Mouse (Mus musculus): Measurements from ENCODE around the gene Tbx10.
"Not testable (repeated sequence)": the region's sequence is repeated elsewhere in the genome, so short reads cannot be mapped to it uniquely, and the experiment has no call there.

Gene Tbx10

DNA sequence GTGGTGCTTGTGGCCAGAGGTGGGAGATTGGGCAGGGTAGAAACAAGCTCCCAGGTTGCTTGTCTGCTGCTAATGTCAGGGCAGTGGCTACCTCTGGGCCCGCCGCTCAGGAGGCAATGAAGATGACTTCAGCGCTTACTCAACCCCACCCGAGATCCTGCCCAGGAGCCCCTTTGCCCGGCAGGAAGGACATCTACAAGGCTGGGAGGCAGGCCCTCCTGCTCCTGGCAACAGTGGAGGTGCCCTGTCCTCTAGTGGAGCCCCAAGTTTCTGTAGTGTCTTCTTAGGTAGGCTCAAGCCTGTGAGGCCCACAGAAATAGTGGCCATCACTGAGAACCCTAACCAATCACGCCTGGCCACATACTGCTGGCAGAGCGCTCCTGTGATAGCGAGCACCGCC, 12.5 kb downstream of the Tbx10 start:
- DNase-seq: no peak

DNA sequence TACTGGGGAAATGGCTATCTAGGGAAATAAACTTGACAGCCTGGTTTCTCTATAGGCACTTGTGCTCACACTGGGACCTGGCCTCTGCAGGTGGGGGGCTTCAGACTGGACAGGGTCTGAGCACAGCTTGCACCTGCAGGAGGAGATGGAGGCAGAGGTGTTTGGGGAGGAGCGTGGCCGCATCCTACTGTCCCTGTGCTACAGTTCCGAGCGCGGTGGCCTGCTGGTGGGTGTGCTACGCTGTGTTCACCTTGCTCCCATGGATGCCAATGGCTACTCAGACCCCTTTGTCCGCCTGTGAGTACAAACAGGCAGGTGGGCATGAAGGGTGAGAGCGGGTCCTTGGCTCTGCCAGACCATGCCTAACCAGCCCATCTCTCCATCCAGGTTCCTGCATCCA, 13.4 kb downstream of the Tbx10 start:
- no peak for DNase-seq

DNA sequence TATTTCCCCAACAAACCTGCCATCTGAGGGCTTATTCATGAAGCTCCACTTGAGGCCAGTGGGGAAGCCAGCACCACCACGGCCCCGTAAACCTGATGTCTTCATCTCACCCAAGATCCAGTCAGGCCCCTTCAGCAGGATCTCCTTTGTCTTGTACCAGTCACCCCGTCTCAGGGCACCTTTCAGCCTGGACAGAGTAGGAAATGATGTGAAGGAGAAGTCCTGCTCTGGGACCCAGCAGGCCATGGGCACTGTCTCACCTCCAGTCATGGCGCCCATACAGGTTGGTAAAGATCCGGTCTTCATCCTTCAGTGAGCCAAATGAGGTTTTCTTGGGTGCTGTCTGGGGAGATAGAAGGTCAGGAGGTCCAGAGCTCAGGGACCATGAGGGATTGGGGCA, 18.5 kb downstream of the Tbx10 start:
- DNase-seq: no peak

DNA sequence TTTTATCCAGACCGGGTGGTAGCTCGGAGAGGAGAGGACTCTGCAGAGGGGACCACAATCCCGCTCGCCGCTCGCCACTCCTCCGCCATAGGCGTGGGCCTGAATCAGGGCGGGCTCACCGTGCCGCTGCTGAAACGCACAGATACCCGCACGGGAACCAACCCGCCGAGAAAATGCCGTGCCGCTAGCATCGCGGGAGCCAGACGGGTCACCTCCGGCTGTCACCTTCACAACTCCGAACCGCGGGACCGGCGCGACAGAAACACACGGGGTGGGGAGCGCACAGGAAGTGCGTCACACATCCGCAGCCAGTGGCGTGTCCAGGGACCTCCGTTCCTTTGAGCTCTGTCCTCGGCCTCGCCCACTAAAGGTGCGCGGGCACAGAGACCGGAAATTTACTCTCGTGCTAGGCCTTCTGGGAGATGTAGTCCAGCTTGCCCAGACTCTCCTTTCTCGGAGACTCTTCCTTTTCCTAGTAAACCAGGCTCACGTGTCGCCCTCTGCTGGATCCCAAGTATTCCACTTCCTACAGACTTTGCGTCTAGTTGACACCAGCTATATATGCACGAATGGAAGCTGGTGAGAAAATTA, 20.0 kb downstream of the Tbx10 start, which contains the start of gene Ndufv1:
Gene Ndufv1, minus strand, starts transcription at position 375 of the 591 bp plus-strand sequence.
- peak; percentile 87 to 90 for DNase-seq

DNA sequence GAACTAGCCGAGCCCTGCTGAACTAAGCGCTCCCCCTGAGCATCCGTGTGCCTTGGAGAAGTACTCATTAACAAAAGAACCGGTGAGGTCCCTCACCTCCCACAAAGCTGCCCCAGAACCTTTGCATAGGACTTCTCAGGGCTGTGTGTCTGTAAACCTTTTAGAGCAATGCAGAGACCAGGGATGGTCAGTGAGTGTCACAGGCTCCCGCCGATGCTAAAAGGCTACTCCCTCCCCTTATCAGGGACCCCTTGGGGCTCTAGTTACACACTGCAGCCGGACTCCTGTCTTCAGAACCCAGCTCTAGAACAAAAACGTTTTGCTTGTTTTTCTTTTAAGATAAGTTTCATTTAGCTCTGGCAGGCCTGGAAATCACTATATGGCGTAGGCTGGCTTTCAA, 20.5 kb downstream of the Tbx10 start:
- DNase-seq: no peak

DNA sequence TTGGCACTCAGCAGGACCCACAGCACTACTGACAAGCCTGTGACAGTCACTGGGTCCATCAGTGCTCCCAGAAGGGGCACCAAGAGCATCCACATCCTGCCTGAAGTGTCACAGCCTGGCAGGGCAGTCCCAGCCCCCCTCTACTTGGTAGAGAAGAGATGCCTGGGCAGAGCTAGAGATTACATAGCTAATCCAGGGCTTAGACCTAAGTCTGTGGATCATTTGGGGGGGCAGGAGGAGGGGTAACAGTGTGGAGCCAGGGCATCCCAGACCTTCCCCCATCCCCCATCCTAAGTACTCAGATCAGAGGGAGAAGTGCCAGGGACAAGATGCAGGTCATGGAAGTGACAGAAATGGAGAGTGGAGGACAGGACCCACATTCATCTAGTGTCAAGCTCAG, 22.2 kb downstream of the Tbx10 start:
- no peak for DNase-seq

DNA sequence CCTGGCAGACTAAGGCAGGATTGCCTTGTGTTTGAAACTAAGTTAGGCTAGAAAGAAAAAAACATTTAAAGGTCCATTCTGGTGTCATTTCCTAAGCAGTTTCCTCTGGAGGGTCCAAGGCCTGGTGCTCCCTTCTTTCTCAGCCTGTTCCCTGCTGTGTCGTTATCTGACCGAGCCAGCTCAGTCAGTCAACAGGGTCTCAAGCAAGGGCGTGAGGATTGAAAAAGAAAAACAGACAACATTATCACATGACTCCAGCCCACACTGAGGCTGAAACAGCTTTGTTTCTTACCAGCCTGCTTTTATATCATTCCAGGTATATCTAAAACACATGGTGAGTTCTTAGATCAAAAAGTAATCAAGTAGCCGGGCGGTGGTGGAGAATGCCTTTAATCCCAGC, 23.1 kb downstream of the Tbx10 start:
- DNase-seq: no peak

DNA sequence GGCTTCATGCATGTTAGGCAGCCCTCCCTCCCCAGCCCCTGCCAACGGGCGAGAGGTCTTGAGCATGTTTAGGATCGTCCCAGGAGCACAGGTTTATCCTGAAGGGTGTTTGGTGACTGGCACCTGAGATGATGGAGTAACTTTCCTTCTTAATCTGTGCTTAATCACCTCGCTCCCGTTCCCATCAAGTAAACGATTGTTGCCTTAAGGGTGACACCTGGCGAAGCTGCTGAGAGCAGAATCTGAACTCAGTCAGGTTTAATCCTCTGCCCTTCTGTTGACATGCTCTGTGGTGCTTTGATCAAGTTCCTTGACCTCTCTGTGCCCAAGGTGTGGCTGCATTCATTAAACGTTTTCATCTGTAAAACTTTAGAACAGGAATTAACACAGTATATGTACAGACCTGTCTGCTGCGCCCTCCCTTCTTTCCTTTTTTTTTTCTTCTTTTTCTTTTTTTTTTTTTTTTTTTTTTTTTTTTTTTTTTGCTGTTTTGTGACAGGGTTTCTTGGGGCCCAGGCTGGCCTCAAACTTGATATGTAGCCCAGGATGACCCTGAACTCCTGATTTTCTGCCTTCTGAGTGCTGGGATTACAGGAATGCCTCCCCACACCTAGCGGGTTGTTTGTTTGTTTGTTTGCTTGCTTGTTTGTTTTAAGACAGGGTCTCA, 25.5 kb downstream of the Tbx10 start:
- DNase-seq: no peak

DNA sequence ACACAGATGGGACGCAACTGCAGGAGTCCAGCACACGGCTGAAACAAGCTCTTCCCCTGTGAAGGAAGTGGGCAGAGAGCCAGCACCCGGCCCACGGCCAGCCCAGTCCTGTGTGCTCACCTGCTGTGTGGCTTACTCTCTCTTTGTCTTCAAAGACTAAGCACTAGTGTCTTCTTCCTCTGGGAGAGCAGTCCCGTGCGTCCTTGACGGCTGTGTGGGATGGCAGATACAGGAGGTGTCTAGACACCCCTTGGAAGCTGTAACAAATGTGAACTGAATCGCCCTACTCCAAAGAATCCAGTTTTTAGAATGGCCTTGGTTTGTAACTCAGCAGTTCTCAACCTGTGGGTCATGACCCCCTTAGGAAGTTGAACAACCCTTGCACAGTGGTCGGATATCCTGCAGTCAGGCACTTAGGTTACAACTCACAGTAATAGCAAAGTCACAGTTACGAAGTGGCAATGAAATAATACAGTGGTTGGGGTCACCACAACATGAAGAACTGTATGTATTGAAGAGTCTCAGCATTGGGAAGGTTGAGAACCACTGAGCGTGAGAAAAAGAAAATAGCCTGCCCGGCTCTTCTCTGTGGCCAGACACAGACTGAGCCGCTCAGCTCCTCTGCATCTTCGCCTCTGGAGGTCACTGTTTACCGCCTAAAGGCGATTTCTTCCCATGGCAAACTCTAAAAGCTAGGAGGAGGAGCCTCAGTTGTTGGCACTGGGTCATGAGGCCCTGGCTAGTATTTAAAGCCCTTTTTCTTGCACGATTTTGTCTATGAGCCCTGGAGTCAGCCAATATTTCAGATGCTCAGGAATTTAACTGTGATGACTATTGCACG, 26.4 kb downstream of the Tbx10 start:
- peak; percentile 44 to 60 for DNase-seq

DNA sequence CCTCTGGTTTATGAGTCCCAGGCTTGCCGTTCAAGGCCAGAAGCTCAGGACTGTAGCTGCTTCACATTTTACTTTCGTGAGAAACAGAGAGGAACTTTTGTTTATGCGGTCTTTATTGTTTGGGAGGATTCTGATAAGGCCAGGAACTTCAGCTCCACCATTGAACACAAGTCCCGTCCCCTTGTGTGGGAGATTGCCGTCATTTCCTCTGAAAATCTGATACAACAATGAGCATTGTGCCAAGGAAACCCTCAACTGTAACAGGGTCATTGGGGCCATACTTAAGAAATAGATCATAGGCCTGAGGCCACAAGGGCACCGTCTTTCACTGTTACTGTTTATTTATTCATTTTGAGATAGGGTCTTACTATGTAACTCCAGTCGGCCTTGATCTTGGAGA, 30.6 kb downstream of the Tbx10 start:
- DNase-seq: no peak

DNA sequence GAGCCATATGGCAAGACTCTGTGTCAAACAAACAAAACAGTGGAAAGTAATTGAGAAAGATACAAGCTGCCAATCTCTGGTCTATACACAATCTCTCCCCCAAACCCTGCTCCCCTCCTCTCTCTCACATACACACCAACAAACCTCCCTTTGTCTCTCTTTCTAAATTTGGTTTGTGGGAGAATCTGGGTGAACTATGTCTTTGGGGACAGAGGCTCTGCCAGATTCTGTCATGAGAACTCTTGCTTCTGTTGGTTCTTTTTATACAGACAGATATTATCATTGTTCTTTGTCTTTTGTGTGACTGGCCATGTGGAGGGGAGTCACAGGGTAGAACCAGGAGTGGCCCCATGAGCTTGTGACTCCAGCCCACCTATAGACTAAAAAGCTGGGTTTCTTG, 35.0 kb downstream of the Tbx10 start:
- no peak for DNase-seq

DNA sequence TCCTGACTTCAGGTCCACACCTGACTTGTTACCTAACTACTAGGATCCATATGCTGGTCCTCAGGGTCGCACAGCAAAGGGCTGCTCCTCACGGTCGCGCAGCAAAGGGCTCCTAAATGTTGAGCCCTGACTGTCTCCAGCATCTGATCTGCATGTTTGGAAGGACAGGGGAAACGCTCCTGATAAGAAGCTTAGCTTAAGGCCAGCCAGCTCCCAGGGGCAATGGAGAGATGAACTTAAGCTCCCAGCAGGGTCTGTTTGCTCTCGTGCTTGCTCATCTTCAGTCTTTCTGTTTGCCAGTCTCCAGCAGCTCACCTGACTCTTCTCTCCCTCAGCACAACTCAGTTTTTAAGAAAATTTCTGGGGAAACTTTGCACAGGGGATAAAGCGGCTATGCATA, 40.1 kb downstream of the Tbx10 start:
- DNase-seq: no peak

DNA sequence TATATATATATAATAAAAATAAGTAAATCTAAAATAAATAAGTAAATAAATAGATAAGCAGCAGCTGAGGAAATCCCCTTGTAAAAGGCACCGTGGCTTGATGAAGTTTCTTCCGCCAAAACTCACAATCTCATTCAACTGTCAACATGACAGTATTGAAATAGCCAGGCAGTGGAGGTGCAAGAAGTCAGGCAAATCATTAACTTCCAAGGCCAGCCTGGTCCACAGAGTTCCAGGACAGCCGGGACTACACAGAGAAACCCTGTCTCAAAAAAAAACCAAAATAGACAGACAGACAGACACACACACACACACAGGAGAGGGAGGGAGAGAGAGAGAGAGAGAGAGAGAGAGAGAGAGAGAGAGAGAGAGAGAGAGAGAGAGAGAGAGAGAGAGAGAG, 40.7 kb downstream of the Tbx10 start:
- DNase-seq: no peak

DNA sequence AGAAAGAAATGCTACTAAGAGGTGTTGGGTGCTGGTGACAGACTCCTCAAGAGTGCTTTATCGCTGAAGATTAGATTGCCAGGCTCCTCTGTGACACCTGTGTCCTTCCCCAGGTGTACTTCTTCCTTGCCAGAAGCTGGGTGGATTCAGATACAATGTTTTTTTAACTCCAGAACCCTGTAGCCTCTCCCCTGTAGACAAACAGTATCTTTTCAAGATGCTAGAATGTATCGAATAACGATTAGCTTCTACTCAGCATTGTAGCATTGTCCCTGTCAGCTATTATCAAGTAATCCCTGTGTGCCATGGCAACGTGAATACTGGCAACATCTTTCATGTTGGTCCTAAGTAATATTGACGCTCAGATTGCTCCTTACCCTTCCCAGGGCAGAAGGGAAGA, 41.2 kb downstream of the Tbx10 start:
- DNase-seq: no peak

DNA sequence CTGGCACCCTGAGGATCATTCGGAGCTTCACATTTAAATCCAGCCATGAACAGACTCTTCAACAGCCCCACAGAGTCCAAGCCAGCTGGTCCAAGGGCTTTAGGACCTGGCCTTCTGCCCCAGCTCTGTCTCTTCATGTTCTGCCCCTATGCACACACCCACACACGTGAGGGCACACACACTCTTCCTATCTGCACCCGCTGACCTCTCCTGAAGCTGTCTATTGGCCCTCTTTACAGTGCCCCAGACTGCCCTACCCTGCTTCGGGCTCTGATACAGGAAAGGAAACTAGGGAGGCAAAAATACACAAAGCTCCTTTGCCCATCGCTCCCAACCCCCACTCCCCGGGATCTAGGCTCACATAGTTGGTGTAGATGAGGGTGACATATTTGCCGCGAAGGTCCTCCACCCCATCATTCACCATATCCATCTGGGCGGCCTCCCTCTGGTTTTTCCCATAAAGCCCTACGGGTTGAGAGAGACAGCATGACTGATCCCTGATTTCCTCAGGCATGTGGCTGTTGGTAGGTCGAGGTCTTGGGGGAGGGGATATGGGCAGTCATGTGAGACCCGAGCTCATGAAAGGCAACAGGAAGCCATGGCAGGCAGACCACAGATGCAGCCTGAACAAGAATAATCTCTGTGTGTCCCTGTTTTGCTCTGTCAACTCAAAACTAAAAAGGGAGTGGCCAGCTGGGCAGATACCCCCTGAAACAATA, 43.9 kb downstream of the Tbx10 start:
- DNase-seq: no peak

DNA sequence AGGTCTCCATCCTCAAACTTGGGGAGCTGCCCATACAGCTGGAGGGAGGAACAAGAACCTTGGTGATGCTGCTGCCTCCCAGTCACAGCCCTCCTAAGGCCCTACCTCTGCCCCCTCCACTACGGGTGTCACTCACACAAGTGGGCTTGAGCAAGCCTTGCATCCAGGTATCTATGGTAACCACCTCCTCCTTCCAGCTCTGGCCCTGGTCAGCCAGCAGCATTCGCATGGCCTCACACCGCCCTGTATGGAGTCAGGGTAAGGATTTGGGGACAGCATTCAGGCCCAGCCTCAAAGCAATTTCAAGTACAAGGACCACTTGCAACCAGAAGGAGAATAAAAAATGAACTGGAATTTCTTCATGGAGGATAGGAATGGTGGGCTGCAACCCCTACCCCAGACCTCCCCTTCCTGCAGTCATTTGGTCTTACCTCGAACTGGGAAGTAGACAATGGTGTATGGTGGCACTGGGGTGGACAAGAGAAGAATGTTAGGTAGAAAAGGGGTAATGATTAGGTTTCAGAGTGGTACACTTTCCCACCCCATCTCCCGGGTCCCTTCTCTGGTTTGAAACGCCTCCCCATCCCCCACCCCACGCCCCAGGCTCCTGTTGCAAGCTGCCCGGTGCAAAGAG, 44.7 kb downstream of the Tbx10 start:
- not testable (repeated sequence) for DNase-seq

DNA sequence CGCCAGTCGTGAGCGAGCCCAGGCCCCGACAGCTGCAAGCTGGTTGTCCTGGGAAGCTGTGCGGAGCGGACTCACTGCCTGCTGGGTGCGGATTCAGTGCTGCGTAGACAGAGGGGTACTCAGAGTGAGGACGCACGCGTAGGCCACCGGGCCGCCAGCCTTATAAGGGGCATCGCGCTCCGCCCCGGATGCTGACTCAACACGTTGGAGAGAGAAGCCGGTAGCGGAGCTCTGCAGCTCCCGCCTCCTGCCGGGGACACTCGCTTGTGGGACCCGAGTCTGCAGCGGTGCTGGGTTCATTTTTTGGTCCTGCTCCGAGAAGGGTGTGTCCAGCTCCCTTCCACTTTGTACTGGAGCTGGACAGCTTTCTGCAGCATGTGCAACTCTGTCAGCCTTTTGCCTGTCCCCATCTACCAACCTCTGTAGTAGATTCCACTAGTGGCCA, 45.3 kb downstream of the Tbx10 start, which contains the start of gene Gstp1:
Gene Gstp1, minus strand, starts transcription at position 198 of the 445 bp plus-strand sequence.
- DNase-seq: peak; percentile 81 to 88

DNA sequence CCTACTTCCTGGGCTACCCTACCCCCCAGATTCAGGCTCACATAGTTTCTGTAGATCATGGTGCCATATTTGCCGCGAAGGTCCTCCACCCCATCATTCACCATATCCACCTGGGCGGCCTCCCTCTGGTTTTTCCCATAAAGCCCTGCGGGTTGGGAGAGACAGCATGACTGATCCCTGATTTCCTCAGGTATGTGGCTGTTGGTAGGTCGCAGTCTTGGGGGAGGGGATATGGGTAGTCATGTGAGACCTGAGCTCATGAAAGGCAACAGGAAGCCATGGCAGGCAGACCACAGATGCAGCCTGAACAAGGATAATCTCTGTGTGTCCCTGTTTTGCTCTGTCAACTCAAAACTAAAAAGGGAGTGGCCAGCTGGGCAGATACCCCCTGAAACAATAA, 48.4 kb downstream of the Tbx10 start:
- not testable (repeated sequence) for DNase-seq

DNA sequence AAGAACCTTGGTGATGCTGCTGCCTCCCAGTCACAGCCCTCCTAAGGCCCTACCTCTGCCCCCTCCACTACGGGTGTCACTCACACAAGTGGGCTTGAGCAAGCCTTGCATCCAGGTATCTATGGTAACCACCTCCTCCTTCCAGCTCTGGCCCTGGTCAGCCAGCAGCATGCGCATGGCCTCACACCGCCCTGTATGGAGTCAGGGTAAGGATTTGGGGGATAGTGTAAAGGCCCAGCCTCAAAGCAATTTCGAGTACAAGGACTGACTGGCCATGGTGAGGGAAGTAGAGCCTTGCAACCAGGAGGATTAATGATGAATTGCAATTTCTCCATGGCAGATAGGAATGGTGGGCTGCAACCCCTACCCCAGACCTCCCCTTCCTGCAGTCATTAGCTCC, 48.9 kb downstream of the Tbx10 start:
- not testable (repeated sequence) for DNase-seq

DNA sequence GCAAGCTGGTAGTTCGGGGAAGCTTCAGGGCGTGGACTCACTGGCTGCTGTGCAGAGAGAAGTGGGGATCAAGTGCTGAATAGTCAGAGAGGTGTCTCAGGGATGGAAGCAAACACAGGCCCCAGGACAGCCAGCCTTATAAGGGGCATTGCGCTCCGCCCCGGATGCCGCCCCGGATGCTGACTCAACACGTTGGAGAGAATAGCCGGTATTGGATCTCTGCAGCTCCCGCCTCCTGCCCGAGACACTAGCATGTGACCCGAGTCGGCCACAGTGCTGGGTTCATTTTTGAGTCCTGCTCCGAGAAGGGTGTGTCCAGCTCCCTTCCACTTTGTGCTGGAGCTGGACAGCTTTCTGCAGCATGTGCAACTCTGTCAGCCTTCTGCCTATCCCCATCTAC, 49.6 kb downstream of the Tbx10 start:
- DNase-seq: no peak

DNA sequence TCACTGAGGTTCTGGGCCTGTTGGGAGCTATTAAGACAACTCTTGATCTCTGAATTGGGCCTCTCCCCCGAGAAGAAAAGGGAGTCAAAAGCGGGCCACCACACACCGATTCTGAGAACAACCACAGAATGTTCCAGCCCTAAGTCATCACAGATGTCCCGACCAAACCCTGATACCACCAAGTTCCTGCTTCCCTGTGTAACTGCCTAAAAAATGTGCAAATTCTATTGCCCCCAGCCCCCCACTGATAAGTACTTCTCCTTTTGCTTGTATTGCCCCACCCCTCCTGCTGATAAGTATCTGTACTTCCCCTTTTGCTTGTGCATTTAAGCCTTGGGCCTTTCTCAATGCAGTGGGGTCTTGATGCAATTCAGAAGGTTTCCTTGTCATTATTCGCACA, 51.6 kb downstream of the Tbx10 start:
- DNase-seq: not testable (repeated sequence)
